Mouse (Mus musculus): ENCODE results near the gene Cd80.

Cd80 gene

DNA sequence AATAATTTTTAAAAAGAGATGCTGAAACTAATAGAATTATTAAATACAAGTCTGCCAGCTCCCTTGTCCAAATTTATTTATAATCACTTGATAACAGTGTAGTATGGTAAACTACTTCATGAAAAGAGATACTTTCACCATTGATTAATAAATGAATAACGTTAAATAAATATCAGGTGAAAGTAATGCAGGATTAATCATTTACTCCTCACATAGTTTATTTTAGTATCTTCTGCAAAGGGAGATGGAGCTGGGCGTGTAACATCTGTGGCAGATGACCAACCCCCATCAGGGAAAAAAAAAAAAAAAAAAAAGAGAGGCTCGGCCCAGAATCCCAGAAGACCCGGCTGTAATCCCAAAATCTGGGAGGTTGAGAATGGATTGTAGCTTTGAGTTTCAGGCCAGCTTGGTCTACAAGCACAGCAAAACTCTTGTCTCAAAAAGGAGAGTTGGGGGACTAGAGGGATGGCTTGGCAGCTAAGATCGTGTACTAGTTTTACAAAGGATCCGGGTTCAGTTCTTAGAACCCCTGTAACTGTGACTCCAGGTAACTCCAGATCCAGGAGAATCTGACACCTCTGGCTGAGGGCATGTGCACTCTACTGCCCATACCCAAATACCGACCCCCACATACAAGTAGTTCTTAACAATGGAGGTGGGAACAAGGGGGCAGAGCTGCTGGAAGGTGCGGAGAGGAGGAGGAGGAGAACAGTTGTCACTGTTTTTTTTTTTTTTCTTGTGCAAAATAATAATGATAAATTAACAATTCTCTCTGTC is 66.0 kb downstream of the Cd80 start:
- intact Hi-C loops (cut with DNase I), result no loop called here

DNA sequence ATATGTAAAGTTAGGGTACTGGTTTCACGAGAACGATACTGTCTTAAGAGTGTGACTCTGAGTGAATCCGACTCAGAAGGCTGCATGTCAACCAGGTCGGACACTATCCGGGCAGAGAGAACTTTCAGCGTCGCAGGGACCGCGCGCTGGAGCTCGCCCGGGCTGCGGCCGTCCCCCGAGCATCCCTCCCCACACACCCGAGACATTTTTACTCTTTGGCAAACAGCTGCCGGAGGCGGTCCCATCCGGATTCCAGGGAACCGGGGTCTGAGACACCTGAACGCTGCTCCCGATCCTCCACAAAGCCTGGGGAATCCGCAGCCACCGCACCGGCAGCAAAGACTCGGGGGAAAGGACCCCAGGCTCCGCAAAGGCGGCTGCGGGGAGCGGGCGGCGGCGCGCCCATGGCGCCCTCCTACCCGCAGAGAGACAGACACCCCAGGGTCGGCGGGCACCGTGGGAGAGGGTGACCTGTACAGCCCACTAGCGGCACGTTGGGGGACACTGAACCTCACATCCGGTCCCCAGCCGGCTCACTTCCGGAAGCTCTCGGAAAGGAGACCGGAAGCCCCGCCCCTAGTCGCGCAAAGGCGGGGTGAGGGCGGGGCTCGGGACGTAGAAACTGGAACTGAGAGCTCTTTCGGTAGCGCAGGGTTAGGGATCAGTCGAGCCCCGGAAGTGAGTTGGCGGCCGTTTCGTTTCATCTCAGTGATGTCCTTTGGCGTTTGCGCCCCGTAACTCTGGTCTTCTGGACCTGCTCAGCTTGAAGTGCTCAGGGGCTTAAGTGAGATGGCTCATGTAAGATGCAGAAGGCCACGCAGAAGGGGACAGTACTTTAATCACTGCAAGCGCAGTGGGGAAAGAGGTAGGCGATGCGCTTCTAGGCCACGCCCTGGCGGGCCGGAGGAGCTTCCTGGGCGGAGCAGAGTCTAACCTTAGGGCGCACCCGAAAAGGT is 67.0 kb downstream of the Cd80 start, which contains the start of gene Timmdc1:
TSS of gene Timmdc1 (minus strand) at position 535 of the 956 bp plus-strand sequence.
- intact Hi-C loops (cut with DNase I), result no loop called here

DNA sequence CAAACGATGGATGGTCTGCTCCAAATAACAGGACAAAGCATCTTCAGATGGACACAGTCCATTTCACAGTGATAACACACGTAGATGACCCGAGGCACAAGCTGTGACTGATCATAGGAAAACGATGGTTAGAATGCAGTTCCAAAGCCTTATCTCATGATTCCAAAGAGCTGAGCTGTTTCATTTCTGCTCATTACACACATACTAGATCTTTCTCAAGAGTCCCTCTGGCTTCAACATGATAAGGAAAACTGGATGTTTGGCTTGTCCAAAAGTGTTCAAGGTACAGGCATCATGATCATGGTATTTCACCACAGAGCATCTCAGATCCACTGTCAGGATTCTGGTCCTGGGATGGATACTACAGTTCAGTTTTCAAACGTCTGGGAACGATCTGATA is 70.9 kb downstream of the Cd80 start:
- intact Hi-C loops (cut with DNase I), result no loop called here

DNA sequence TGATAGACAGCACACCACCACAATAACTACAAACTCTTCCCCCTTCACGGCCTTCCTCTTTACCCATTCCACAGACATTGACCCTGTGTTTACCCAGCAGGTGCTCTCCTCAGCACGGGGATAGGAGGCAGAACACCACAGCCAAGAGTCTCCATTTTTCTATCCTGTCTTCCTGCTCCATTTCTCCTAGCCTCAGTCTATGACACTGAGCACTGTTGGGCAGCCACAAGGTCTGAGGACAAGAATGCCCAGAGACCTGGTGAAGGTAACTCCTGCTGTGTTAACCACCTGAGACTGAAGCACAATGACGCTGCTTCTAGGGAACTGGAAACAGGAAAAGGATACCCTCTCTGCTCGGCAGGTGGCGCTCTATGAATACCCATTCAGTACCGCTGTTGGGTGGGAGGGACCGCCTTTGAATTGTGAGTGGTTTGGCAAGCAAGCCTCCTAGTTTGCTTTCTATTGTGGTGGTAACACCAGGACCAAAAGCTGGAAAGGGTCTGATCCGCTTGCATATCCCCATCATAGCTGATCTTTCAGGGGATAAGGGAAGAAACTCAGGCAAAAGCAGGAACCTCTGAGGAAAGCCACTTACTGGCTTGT is 81.3 kb downstream of the Cd80 start:
- intact Hi-C loops (cut with DNase I), result loop anchor here (5.0 to 10.0 kb wide), 2 partner anchors 188 to 276 kb away; no protein-coding TSS in a partner anchor

DNA sequence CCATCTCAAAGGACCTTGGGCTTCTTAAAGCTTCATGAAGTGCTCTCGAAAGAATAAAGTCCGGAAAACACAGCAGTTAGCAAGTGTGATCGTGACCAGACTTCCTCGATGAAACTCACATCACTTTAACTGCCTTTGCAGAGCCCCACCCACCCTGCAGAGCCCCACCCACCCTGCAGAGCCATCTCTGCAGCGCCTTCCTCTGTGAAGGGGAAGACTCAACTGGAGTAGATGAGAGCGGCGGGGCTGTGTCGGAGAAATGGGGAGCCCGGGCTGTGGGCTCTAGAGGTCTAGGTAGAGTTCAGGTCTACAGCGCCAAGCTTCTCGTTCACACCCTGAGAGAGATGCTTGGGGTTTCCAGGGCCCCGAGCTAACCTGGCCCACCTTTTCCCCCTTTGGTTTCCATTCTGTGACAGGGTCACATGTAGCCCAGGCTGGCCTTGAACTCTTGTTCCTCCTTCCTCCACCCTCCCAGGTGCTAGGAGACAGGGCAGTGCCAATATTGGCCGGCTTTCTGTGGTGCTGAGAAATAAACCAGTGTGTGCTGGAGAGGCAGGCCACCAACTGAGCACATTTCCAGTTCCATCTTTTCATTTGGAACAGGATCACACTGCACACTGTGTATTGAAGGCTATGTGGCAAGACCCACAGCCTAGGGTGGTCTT is 83.5 kb downstream of the Cd80 start:
- intact Hi-C loops (cut with DNase I), result loop anchor here (5.0 to 10.0 kb wide), 2 partner anchors 186 to 273 kb away; no protein-coding TSS in a partner anchor
